Mouse (Mus musculus) stomach, postnatal 0 days (tissue): ENCODE data around the gene Cd84. TPM values are rescaled to one million over a fixed set of nuclear protein-coding genes. Genes with fewer than 3 reads are reported as not detected.

Source experiments
- ATAC-seq: fragments of 200-750 bp; cut with Nextera tagmentation; 2 replicates; pipeline ENCODE4 v1.8.0; 2017; ENCODE audit not compliant: low FRiP score, low TSS enrichment
- DNase-seq: peaks from one replicate; pipeline ENCODE4 v3.0.0-alpha.2; 2016; ENCODE audit warnings: low spot score
- H3K27ac ChIP-seq: fragments of 300-500 bp; sonication (generic); replicated peaks from 2 replicates; pipeline ENCODE4 v1.5.1; 2014; ENCODE audit warnings: mild to moderate bottlenecking, control low read depth
- H3K27me3 ChIP-seq: fragments of 300-500 bp; sonication (generic); 2 replicates; pipeline ENCODE4 v1.6.1; 2014; ENCODE audit warnings: low read length; ENCODE audit not compliant: control insufficient read depth, insufficient read depth
- H3K36me3 ChIP-seq: fragments of 300-500 bp; sonication (generic); 2 replicates; pipeline ENCODE4 v1.6.1; 2014; ENCODE audit warnings: low read length, mixed read lengths; ENCODE audit not compliant: control insufficient read depth, insufficient read depth
- H3K4me1 ChIP-seq: fragments of 300-500 bp; sonication (generic); replicated peaks from 2 replicates; pipeline ENCODE4 v1.6.1; 2014; ENCODE audit warnings: antibody characterized with exemption; ENCODE audit not compliant: control insufficient read depth, insufficient read depth
- H3K4me2 ChIP-seq: fragments of 300-500 bp; sonication (generic); replicated peaks from 2 replicates; pipeline ENCODE4 v1.6.1; 2014; ENCODE audit warnings: low read depth, mild to moderate bottlenecking, control low read depth, moderate library complexity
- H3K4me3 ChIP-seq: fragments of 300-500 bp; sonication (generic); 2 replicates; pipeline ENCODE4 v1.5.1; 2014; ENCODE audit warnings: low read depth, low read length, control low read depth
- H3K9ac ChIP-seq: fragments of 300-500 bp; sonication (generic); 2 replicates; pipeline ENCODE4 v1.6.1; 2014; ENCODE audit warnings: mild to moderate bottlenecking, low read length, control low read depth, mixed read lengths
- H3K9me3 ChIP-seq: fragments of 300-500 bp; sonication (generic); 2 replicates; pipeline ENCODE4 v1.6.1; 2016; ENCODE audit warnings: low read length; ENCODE audit not compliant: control insufficient read depth
- CTCF ChIP-seq: IDR thresholded peaks from 2 replicates; pipeline ENCODE4 v1.5.1; 2016; ENCODE audit warnings: antibody characterized with exemption, low read depth, mild to moderate bottlenecking, moderate library complexity
- EP300 ChIP-seq: optimal IDR thresholded peaks from 2 replicates; pipeline ENCODE3; 2016; ENCODE audit warnings: antibody characterized with exemption
- WGBS: fragments of 180-500 bp; shearing (Covaris S2); extraction: QIAGEN DNeasy Blood & Tissue Kit; methylation state at CpG from one replicate; pipeline ENCODE4 v1.1.7; 2014; 5-methylcytosine and 5-hydroxymethylcytosine counted together
- polyA plus RNA-seq: library from polyadenylated mRNA; unstranded; fragments of >200 nt; fragmentation: Nextera tagmentation; extraction: Ambion mirVana; gene quantifications from 2 replicates; pipeline ENCODE4 v1.2.1, GENCODE M21; 2015

The Cd84 gene
- polyA plus RNA-seq, 1 experiment from 2014 or later: 1.8 TPM

DNA sequence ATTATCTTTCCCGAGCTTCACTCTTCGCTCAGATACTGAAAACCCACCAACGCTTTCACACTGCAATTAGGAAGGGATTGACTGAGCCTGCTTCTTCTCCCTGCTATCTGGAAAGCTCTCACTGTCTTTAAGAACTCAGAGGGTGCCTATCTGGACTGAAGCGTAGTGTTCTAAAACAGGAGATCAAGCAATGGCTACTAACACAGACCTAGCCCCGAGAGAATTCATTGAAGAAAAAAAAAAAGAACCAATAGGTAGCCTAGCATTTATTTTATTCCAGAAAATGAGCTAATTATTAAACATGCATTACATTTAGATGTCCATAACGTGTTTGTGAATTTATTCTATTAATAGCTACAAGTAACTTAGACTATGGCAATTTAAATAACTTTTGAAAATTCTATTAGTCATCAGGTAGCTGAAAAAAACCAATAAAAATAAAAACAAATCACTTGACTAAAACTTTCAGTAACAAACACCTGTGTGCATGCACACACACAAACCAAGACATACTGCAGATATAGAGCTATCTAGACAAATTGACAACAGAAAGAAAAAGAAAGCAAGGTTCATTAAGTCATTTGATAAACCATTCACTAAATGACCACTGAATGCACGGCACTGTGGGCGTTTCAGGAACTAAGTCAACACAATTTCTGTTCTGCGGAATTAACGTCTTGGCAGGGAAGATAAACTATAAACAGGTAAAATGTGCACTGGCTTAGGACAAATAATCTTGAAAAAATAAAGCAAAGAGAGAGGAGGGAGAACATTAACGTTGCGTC lies 78.8 kb downstream of the Cd84 start:
- TF ChIP-seq CTCF: no peak
- no peak for TF ChIP-seq EP300
- no peaks in the 10 kb centered on the region for H3K9me3 ChIP-seq
- 58% methylated on average over 12 of the region's 12 CpGs for WGBS
- H3K27me3 ChIP-seq: no peaks in the 10 kb centered on the region
- no peak overlapping the region for H3K4me2 ChIP-seq
- no peak overlapping the region for H3K9ac ChIP-seq
- no peaks in the 10 kb centered on the region for H3K4me1 ChIP-seq
- no peak for DNase-seq
- no peak for ATAC-seq
- no peaks in the 10 kb centered on the region for H3K36me3 ChIP-seq
- H3K4me3 ChIP-seq: no peak overlapping the region
- H3K27ac ChIP-seq: no peak overlapping the region

DNA sequence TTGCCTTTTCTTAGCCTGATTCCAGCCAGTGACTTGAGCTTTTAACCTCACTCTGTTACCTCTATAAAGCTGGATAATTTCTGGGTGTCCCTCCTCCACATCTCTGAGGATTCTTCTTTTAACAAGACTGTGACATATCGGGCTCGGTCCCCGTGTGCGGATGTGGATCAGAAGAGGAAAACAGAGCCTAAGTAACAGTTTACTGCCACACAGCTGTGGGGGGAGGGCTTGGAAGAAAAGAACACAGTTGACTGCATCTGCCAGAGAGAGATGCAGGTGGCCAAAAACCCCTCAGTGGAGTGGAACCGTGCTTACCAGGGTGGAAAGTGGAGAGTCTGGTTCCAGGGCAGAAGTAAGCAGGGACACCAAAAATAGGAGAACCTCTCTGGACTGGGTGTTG lies 79.7 kb downstream of the Cd84 start:
- no peak for ATAC-seq
- Histone ChIP-seq H3K4me2 (no peak overlapping the region), H3K9ac (no peak overlapping the region), H3K4me1 (no peaks in the 10 kb centered on the region), H3K27ac (no peak overlapping the region), H3K9me3 (no peaks in the 10 kb centered on the region), H3K27me3 (no peaks in the 10 kb centered on the region), H3K4me3 (no peak overlapping the region), H3K36me3 (no peaks in the 10 kb centered on the region)
- no peak for TF ChIP-seq EP300
- no peak for TF ChIP-seq CTCF
- no peak for DNase-seq
- WGBS: 81% methylated on average over 5 of the region's 5 CpGs

DNA sequence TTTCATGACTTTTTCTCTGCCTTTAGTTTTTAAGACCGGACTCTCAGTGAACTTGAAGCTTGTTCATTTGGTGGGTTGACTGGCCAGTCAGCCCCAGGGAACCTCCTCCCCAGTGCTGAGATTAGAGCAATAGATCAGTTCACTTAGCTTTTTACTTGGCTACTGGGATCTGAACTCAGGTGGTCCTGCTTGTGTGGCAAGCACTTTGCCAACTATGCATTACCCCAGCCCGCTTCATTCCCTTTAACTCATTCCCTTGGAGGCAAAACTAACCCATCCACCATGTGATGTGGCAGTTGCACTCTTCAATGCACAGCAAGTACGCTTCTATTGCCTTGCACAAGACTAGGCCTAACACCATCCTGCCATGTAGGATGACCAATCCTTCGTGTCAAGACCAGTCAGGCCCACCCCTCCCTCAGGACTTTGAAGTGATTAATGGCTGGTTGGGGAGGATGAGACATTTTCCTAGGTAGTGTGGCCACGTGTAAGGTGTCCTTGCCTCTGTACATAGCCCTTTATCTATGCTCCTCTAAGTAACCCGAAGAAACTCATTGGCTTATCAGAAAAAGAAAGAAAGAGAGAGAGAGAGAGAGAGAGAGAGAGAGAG lies 80.5 kb downstream of the Cd84 start:
- no peak for ATAC-seq

DNA sequence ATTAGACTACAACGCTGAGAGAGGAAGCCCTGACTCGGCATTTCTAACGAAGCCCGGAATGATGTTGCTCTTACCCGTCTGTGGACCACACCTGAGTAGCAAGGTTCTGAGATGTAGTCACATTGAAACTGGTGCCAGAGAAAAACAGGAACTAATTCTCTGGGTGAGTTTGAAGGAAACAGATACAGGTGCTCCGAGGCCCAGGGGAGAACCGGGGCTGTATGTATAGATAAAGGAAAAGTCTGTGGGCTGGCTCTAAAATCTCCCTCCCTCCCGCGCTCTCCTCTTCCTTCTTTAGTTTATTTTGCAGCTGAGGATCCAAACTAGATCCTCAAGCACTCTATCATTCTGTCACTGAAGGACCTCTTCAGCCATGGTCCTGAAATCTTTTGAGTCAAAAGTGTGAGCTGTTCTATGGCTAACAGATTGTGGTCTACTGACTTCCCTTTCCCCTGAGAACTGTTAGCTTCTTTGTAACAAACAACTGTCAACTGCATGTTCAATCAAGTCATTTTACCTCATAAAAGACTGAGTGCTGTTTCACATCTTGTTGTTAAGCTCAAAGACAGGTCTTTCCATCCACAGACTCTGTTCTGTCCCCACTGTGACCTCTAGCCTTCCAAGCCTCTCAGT lies 81.6 kb downstream of the Cd84 start:
- Histone ChIP-seq H3K4me2 (no peak overlapping the region), H3K4me1 (no peaks in the 10 kb centered on the region), H3K27ac (no peak overlapping the region), H3K36me3 (no peaks in the 10 kb centered on the region), H3K9ac (no peak overlapping the region), H3K9me3 (no peaks in the 10 kb centered on the region), H3K4me3 (no peak overlapping the region), H3K27me3 (no peaks in the 10 kb centered on the region)
- ATAC-seq (no peak), DNase-seq (no peak)
- TF ChIP-seq EP300: no peak
- TF ChIP-seq CTCF: no peak
- 67% methylated on average over 9 of the region's 9 CpGs for WGBS

More for the DNA sequence above, 80.5 kb downstream of the Cd84 start:
- no peak overlapping the region for H3K4me3 ChIP-seq
- TF ChIP-seq EP300 (no peak), CTCF (no peak)
- H3K27me3 ChIP-seq: no peaks in the 10 kb centered on the region
- no peaks in the 10 kb centered on the region for H3K9me3 ChIP-seq
- H3K36me3 ChIP-seq: no peaks in the 10 kb centered on the region
- WGBS: 80% methylated on average over 6 of the region's 6 CpGs
- no peak overlapping the region for H3K9ac ChIP-seq
- H3K27ac ChIP-seq: no peak overlapping the region
- H3K4me1 ChIP-seq: no peaks in the 10 kb centered on the region
- H3K4me2 ChIP-seq: no peak overlapping the region
- no peak for DNase-seq

DNA sequence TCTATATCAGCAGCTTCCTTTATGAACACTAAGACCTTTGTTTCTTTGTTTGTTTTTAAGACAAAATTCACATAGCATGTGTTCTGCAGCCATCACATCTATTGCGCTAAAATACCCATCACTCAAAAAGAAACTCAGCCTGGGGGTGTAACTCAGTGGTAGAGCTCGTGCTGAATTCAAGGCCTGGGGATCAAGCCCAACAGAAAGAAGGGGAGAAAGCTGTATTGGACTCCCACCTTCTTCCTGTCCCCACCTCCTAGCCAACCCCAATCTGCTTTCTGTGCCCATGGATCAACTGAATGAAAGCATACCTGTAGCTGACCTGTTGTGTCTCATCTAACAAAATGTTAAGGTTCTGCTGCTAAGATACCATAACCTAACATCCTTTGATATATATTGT lies 82.1 kb downstream of the Cd84 start:
- WGBS: 65% methylated on average over 2 of the region's 2 CpGs
- Histone ChIP-seq H3K4me2 (no peak overlapping the region), H3K4me1 (no peaks in the 10 kb centered on the region), H3K36me3 (no peaks in the 10 kb centered on the region), H3K4me3 (no peak overlapping the region), H3K9me3 (no peaks in the 10 kb centered on the region), H3K27ac (no peak overlapping the region), H3K9ac (no peak overlapping the region), H3K27me3 (no peaks in the 10 kb centered on the region)
- TF ChIP-seq EP300: no peak
- no peak for TF ChIP-seq CTCF
- ATAC-seq (no peak), DNase-seq (no peak)

DNA sequence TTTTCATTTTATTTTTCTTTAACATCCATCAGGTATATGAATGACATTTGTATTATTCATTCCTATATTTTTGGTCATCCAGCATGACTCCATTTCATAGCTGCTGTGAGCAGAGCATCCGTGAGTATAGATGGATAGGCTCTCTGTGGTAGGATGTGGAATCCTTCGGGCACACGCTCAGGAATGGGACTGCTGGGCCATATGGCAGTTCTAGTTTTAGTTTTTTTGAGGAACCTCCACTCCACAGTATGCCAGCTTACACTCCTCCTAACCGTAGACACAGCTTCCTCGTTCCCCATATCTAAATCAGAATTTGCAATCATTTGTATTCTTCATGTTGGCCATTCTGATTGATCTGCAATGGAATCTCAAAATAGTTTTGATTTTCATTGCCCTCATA lies 83.3 kb downstream of the Cd84 start:
- Histone ChIP-seq H3K4me1 (no peaks in the 10 kb centered on the region), H3K4me2 (no peak overlapping the region), H3K4me3 (no peak overlapping the region), H3K9ac (no peak overlapping the region), H3K9me3 (no peaks in the 10 kb centered on the region), H3K27me3 (no peaks in the 10 kb centered on the region), H3K27ac (no peak overlapping the region), H3K36me3 (no peaks in the 10 kb centered on the region)
- no peak for TF ChIP-seq EP300
- no peak for TF ChIP-seq CTCF
- DNase-seq (no peak), ATAC-seq (no peak)
- WGBS: 93% methylated on average over 5 of the region's 5 CpGs
